Mouse (Mus musculus): ENCODE data around the gene Gm37240.

GRCm38 (mm10) chr3:84974193-84974592 lies 913.1 kb downstream of the Gm37240 start:
- TF ChIP-seq POLR2A (IDR thresholded peaks at IDR 0.05; ENCODE audit: insufficient read depth, low read depth, low read length) (no peak), CTCF (IDR thresholded peaks at IDR 0.05; ENCODE audit: insufficient read depth, low read depth, low read length) (no peak)

All from olfactory bulb, adult 2 months (tissue).